Mouse (Mus musculus): Measurements from ENCODE around the gene Foxc2. TPM values are rescaled to one million over a fixed set of nuclear protein-coding genes. Genes with fewer than 3 reads are reported as not detected.
A peak's percentile ranks its signal among the peaks of the same experiment; 100 is the strongest.

Foxc2 gene
- polyA plus RNA-seq, 1 experiment from 2014 or later, result 0.47 TPM

DNA sequence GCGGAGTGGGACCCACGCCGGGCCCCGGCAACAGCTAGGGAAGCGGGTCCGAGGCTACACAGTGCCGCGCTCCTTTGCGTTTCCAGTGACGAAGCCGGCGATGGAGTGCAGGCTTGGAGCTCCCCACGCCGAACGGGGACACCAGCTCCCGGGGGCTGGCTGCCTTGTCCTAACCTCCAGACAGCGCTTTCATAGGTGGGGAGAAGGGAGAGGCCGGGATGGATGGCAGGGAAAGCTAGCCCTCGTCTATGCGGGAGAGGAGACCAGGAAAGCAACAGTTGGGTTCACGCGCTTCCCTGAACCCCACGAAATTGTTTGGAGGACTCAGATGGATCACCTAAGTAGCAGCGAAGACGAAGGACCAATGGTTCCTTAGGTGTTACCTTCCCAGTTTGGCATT, 835 bp upstream of the Foxc2 start:
- ATAC-seq, result no peak
- no peaks in the 10 kb centered on the region for H3K36me3 ChIP-seq (ENCODE audit: insufficient read depth, low read length)
- H3K9ac ChIP-seq (replicated peaks; ENCODE audit: low read depth), result no peak overlapping the region
- no peaks in the 10 kb centered on the region for H3K9me3 ChIP-seq (ENCODE audit: low read length)
- no peak overlapping the region for H3K4me3 ChIP-seq (ENCODE audit: low read depth, low read length)
- peaks cover 65% of the 10 kb centered on the region for H3K27me3 ChIP-seq (replicated peaks; ENCODE audit: insufficient read depth, low read length)
- no peak overlapping the region for H3K4me2 ChIP-seq (replicated peaks; ENCODE audit: low read depth, low read length)
- DNase-seq (ENCODE audit: low spot score), result no peak
- TF ChIP-seq EP300 (IDR thresholded peaks at IDR 0.05) (no peak), CTCF (IDR thresholded peaks at IDR 0.05) (no peak)
- H3K27ac ChIP-seq (ENCODE audit: low read length), result no peak overlapping the region
- peaks cover 11% of the 10 kb centered on the region for H3K4me1 ChIP-seq (ENCODE audit: insufficient read depth, low read depth, low read length)
- WGBS, result 10% methylated on average over 25 of the region's 25 CpGs

DNA sequence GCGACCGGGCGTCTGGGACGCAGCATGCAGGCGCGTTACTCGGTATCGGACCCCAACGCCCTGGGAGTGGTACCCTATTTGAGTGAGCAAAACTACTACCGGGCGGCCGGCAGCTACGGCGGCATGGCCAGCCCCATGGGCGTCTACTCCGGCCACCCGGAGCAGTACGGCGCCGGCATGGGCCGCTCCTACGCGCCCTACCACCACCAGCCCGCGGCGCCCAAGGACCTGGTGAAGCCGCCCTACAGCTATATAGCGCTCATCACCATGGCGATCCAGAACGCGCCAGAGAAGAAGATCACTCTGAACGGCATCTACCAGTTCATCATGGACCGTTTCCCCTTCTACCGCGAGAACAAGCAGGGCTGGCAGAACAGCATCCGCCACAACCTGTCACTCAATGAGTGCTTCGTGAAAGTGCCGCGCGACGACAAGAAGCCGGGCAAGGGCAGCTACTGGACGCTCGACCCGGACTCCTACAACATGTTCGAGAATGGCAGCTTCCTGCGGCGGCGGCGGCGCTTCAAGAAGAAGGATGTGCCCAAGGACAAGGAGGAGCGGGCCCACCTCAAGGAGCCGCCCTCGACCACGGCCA, 717 bp downstream of the Foxc2 start:
- Histone ChIP-seq H3K36me3 (ENCODE audit: insufficient read depth, low read length) (no peaks in the 10 kb centered on the region), H3K4me3 (ENCODE audit: low read depth, low read length) (peak overlapping the region; percentile 50), H3K9me3 (ENCODE audit: low read length) (no peaks in the 10 kb centered on the region), H3K9ac (replicated peaks; ENCODE audit: low read depth) (no peak overlapping the region; the same call in 1 of the 2 replicates), H3K4me2 (replicated peaks; ENCODE audit: low read depth, low read length) (peak overlapping the region; percentile 91), H3K27ac (ENCODE audit: low read length) (no peak overlapping the region), H3K4me1 (ENCODE audit: insufficient read depth, low read depth, low read length) (peaks cover 11% of the 10 kb centered on the region), H3K27me3 (replicated peaks; ENCODE audit: insufficient read depth, low read length) (peaks cover 81% of the 10 kb centered on the region)
- under 1% methylated on average over 55 of the region's 55 CpGs for WGBS
- TF ChIP-seq EP300 (IDR thresholded peaks at IDR 0.05), result no peak
- no peak for TF ChIP-seq CTCF (IDR thresholded peaks at IDR 0.05)
- ATAC-seq (peak; percentile 28), DNase-seq (ENCODE audit: low spot score) (no peak)

DNA sequence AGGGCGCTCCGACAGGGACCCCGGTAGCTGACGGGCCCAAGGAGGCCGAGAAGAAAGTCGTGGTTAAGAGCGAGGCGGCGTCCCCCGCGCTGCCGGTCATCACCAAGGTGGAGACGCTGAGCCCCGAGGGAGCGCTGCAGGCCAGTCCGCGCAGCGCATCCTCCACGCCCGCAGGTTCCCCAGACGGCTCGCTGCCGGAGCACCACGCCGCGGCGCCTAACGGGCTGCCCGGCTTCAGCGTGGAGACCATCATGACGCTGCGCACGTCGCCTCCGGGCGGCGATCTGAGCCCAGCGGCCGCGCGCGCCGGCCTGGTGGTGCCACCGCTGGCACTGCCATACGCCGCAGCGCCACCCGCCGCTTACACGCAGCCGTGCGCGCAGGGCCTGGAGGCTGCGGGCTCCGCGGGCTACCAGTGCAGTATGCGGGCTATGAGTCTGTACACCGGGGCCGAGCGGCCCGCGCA, 1.2 kb downstream of the Foxc2 start:
- peaks cover 86% of the 10 kb centered on the region for H3K27me3 ChIP-seq (replicated peaks; ENCODE audit: insufficient read depth, low read length)
- no peaks in the 10 kb centered on the region for H3K9me3 ChIP-seq (ENCODE audit: low read length)
- H3K27ac ChIP-seq (ENCODE audit: low read length), result no peak overlapping the region
- no peak overlapping the region for H3K9ac ChIP-seq (replicated peaks; ENCODE audit: low read depth)
- peaks cover 11% of the 10 kb centered on the region for H3K4me1 ChIP-seq (ENCODE audit: insufficient read depth, low read depth, low read length)
- WGBS, result 5% methylated on average over 55 of the region's 62 CpGs
- no peaks in the 10 kb centered on the region for H3K36me3 ChIP-seq (ENCODE audit: insufficient read depth, low read length)
- peak overlapping the region; percentile 50 for H3K4me3 ChIP-seq (ENCODE audit: low read depth, low read length)
- no peak for DNase-seq (ENCODE audit: low spot score)
- TF ChIP-seq CTCF (IDR thresholded peaks at IDR 0.05) (no peak), EP300 (IDR thresholded peaks at IDR 0.05) (no peak)
- H3K4me2 ChIP-seq (replicated peaks; ENCODE audit: low read depth, low read length), result peak overlapping the region; percentile 22
- ATAC-seq, result no peak

DNA sequence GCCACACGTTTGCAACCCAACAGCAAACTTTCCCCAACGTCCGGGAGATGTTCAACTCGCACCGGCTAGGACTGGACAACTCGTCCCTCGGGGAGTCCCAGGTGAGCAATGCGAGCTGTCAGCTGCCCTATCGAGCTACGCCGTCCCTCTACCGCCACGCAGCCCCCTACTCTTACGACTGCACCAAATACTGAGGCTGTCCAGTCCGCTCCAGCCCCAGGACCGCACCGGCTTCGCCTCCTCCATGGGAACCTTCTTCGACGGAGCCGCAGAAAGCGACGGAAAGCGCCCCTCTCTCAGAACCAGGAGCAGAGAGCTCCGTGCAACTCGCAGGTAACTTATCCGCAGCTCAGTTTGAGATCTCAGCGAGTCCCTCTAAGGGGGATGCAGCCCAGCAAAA, 1.9 kb downstream of the Foxc2 start:
- no peak for TF ChIP-seq CTCF (IDR thresholded peaks at IDR 0.05)
- no peak for TF ChIP-seq EP300 (IDR thresholded peaks at IDR 0.05)
- Histone ChIP-seq H3K27ac (ENCODE audit: low read length) (no peak overlapping the region), H3K4me1 (ENCODE audit: insufficient read depth, low read depth, low read length) (peaks cover 11% of the 10 kb centered on the region), H3K27me3 (replicated peaks; ENCODE audit: insufficient read depth, low read length) (peaks cover 93% of the 10 kb centered on the region), H3K9ac (replicated peaks; ENCODE audit: low read depth) (no peak overlapping the region), H3K4me2 (replicated peaks; ENCODE audit: low read depth, low read length) (peak overlapping the region; percentile 22; the same call in 1 of the 2 replicates), H3K9me3 (ENCODE audit: low read length) (no peaks in the 10 kb centered on the region), H3K36me3 (ENCODE audit: insufficient read depth, low read length) (no peaks in the 10 kb centered on the region), H3K4me3 (ENCODE audit: low read depth, low read length) (peak overlapping the region; percentile 50; the same call in 1 of the 2 replicates)
- ATAC-seq, result no peak
- 2% methylated on average over 28 of the region's 28 CpGs for WGBS
- no peak for DNase-seq (ENCODE audit: low spot score)

DNA sequence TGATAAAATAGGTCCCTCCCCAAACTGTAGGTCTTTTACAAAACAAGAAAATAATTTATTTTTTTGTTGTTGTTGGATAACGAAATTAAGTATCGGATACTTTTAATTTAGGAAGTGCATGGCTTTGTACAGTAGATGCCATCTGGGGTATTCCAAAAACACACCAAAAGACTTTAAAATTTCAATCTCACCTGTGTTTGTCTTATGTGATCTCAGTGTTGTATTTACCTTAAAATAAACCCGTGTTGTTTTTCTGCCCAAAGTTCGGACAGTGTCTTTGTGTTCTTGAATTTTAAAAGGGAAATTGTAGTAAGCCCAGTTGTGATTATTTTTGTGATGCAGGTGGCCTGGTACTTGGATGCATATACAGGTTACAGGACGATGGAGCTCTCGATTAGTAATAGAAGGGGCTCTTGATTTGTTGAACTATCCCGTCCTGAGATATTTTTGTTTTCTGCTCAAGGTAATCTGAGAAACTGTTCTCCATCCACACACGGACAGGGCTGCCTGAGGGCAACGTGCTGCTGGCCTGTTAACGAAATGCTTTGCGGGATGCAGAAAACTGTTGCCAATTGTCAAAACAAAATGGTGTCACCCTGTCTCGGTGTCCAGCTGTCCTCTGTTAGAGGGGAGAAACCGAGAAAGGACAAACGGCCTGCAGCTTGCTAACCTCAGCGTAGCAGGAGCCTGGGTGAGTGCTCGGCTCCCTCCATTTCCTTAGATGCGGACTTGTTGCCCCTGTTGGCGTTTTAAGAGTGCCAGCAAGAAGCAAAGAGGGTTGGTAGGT, 2.9 kb downstream of the Foxc2 start:
- no peak for ATAC-seq
- DNase-seq (ENCODE audit: low spot score), result no peak
- Histone ChIP-seq H3K4me2 (replicated peaks; ENCODE audit: low read depth, low read length) (no peak overlapping the region), H3K9ac (replicated peaks; ENCODE audit: low read depth) (no peak overlapping the region), H3K27ac (ENCODE audit: low read length) (no peak overlapping the region), H3K4me1 (ENCODE audit: insufficient read depth, low read depth, low read length) (peaks cover 11% of the 10 kb centered on the region), H3K36me3 (ENCODE audit: insufficient read depth, low read length) (no peaks in the 10 kb centered on the region), H3K4me3 (ENCODE audit: low read depth, low read length) (no peak overlapping the region), H3K27me3 (replicated peaks; ENCODE audit: insufficient read depth, low read length) (peaks cover 94% of the 10 kb centered on the region), H3K9me3 (ENCODE audit: low read length) (no peaks in the 10 kb centered on the region)
- WGBS, result 19% methylated on average over 18 of the region's 18 CpGs
- TF ChIP-seq CTCF (IDR thresholded peaks at IDR 0.05) (no peak), EP300 (IDR thresholded peaks at IDR 0.05) (no peak)

DNA sequence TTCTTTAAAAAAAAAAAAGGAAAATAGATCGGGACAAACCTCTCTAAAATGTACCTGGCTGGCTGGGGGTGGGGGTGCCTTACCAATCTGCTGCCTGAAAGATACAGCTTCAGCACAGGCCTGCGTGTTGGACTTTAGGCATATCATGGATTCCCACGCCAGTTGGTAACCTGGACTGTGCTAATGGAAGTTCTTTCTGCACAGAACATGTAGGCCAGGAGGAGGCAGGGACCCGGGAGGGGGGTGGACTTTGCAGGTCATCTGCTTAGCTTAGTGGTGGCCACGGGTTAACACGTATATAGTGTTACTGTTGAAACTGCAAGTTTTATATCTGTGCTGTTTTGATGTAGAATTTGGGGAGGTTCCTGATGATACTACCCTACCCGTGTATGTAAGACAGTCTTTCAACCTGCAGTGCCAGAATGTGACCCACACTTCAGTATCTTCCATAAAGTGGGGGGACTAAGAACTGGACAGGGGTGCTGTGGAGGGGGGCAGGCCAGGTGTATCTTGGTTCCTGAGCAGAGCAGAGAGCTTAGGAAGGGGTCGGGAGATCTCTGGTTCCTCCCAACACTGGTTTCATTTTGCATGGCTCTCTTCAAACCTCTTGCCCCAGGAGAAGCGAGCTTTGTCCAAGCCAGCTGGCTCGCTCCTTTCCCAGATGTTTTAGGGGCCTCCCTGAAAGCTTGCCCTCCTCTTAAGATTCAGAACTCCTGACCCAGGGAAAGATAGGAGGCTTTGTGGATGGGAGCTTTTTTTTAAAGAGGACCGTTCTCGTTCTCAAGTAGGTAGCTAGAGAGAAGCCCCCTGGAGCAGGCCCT, 3.9 kb downstream of the Foxc2 start:
- DNase-seq (ENCODE audit: low spot score) (no peak), ATAC-seq (no peak)
- Histone ChIP-seq H3K9ac (replicated peaks; ENCODE audit: low read depth) (no peak overlapping the region), H3K9me3 (ENCODE audit: low read length) (no peaks in the 10 kb centered on the region), H3K27me3 (replicated peaks; ENCODE audit: insufficient read depth, low read length) (peaks cover 91% of the 10 kb centered on the region), H3K27ac (ENCODE audit: low read length) (no peak overlapping the region), H3K36me3 (ENCODE audit: insufficient read depth, low read length) (no peaks in the 10 kb centered on the region), H3K4me2 (replicated peaks; ENCODE audit: low read depth, low read length) (no peak overlapping the region), H3K4me3 (ENCODE audit: low read depth, low read length) (no peak overlapping the region), H3K4me1 (ENCODE audit: insufficient read depth, low read depth, low read length) (peaks cover 11% of the 10 kb centered on the region)
- no peak for TF ChIP-seq CTCF (IDR thresholded peaks at IDR 0.05)
- WGBS, result 32% methylated on average over 12 of the region's 12 CpGs

Measured in lung, postnatal 0 days (tissue).